Mouse (Mus musculus) spleen, postnatal 10 days (tissue): ENCODE data around the gene Cdkal1.

Experiments
- DNase-seq, 2 experiments: peaks; one replicate each; pipeline ENCODE4 v3.0.0; 2021 to 2022; ENCODE audit warnings: low spot score in 2 of 2

Gene Cdkal1

DNA sequence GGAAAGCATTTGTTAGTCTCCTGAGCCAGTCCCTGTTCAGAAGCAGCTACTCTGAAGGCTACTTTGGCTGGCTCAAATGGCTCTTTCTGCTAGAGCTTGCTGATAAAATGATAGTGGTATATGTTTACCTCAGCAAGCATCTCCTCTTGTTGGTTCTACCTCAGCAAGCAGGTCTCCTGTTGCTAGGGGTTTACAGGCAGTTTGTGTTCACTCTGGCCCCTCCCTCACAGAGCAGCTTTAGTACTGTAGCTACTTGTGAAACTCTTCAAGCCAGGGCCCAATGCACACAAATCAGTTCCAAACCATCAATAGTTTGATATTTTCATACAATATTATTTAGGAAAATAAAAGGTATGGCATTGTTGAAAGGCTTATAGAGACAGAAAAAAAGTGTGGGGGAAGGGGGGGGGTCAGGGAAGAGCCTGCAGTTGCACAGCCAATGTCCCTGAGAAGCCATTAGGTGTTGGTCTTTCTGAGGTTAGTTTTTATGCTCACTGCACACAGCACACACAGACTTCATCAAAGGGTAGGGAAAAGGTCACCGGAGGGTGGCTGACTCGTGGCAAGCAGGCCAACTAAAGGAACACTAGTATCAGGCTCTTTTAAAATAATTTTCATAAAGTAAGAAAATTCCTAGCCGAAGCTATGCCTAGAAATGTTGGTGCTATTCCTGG is 499.9 kb downstream of the Cdkal1 start:
- no peak for DNase-seq

DNA sequence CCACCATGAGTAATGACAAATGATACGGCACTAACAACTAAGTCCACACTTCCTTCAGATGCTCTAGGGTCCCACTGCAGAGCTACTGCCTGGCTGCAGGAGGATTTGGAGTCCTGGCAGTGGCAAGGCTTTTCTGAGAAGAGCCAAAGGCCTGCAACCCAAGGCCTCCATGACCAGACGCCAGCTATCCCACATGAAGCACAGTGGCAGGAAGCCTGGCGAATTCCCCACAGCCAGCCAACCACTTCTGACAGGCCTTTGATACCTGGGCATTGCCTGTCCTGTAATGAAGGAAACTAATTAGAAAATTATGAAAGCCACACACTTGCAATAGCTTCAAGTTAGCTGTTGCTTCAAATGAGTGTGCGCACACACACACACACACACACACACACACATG is 500.5 kb downstream of the Cdkal1 start:
- DNase-seq, result no peak

DNA sequence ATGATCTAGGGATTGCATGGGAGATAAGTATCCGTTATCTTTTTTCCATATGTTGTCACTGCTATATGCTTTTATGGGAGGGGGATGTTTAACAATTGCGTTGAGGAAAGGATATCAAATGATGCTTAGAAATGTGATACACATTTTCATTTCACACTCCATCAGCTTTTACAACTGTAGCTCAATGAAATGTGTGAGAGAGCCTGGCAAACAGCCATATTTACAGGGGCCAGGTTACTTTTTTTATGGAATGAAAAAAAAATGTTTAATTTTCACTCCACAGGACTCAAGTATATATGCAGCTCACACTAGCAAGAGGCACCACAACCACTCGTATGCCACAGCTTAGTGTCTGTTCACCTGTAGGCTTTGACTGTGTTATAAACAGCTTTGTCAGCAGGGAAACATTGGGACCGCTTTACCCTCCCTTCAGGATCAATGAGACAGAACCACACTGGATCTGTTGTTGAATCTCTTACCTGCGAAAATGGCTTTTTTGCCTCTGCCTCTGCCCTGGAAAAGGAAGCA is 501.5 kb downstream of the Cdkal1 start:
- DNase-seq, result no peak

DNA sequence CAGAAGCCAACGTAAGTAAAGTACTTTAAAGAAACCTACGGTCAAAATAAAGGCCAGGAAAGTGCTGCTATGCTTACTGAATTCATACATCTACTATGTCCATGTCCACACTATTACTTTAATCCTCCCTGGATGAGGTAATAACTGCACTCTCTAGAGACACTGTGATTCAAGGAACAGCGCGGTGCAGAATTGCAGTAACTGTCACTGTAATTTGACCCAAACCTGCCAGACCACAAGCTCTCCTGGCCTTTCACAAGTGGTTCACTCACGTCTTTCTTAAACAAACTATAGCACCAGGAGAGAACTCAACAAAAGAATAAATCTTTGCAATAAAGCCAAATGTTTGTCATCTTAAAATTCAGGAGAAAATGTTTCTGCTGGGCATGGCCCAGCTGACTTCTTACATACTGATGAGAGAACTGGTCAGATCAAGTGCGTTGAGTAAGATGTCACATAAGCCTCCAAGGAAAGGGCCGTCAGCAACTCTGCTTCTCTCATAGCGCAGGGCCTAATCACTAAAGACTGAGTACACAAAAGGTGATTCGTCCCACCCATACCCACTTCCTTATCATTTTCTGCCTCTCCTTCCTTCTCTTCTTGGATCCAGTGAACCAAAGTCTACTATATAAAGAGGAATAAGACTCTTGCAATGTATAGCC is 504.3 kb downstream of the Cdkal1 start:
- DNase-seq, result no peak

DNA sequence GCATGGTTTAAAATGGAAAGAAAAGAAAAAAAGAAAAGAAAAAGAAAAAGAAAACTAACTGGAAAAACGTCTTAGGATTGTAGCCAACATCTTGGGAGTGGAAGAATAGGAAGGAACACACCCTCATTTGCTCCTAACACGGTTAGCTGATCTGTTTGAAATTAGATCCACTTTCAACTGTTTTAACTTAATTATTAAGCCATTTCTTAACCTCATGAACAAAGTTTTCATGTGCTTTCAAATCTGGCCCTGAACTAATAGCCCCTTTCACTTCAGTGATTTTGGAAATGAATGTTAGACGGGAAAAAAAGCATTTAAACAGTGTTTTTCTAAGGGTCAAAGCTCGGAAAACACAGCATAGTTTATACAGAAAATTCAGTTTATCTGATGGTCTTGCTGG is 505.5 kb downstream of the Cdkal1 start:
- DNase-seq, result no peak

DNA sequence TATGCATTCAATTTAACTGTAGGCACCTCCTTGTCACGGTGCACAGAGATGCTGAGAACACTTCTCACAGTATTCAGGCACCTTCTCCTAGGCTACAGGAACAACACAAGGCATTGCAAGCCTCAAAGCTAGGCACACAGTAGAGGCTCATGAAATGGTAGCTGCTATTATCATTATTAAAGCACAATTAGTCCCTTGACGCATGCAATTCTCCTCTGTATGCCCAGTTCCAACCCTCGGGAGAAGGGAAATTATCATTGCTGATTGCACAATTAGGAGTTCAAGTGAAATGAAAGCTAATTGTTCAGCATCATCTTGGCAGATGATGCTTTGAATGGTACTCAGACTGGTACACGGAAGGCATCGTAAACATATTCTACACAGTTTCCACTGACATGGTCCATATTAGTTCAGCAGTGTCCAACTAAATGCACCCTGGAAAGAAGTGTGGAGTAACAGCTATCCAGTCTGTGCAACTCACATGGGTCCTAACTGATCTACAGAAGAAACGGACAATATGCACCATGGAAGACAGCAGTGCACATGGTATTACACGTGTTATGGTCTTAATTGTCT is 506.0 kb downstream of the Cdkal1 start:
- no peak for DNase-seq

DNA sequence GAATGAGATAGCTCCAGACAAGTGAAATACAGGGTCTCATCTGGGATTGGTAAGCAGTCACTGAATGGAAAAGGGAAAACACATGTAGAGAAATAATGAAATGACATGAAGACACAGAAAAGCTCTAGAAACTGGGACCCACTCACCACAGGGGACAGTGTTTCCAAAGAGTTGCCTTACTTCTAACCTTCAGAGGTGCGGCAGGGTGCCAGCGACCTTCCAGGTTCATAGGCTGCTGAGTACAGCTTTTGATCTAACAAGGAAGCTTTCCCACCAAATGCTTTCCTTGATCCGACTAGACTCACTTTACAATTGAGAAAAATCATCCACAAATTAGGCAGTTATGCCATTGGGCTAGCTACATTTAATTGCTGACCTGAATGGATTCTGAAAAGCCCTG is 507.1 kb downstream of the Cdkal1 start:
- no peak for DNase-seq

DNA sequence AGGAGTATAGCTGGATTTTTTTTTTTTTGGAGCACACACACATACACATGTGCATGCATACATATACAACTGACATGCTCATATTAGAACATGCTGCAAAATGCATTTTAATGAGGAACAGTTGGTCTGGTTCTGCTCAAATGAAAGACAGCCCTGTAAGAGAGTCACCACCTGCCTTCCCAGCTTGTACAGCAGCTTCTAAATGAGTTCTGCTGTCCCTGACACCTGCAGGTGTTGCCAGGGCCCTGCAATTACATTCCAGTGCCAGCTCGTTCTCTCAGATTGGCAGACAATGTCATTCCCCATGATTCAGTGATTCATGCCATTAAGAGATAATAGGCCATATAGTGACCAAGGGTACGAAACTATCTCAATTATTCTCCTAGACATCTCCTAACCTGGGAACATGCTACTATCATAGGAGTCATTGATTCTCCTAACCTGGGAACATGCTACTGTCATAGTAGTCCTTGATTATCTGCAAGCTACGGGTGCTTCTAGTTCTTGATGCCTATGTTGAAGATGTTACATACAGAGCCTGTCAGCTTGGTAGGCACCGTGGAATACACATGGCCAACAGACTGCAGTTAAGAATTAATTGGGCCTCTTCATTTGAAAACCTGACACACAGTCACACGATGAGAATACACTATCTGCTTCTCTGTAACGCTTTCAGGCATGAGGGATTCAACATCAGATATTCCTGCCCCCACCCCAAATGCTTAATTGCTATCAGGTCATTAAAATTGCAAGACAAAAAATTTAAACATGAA is 522.6 kb downstream of the Cdkal1 start:
- no peak for DNase-seq

DNA sequence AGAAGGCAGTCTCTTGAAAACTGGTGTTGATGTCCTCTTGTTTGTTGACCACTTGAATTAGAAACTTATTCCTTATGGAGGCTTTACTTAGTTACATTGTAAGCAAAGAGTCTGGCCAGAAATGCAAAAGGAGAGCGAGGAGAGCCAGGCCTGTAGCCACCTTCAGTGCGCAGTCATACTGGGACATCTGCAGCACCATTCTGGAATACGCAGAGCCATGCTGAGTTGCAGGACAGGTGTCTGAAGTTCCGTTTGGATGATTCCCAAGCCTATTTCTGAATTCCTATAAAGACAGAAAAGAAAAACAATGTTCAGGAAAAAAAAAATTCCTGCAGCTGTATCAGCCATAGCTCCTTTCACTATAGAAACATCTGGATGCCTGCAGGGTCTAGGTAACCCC is 529.5 kb downstream of the Cdkal1 start:
- DNase-seq, result no peak

DNA sequence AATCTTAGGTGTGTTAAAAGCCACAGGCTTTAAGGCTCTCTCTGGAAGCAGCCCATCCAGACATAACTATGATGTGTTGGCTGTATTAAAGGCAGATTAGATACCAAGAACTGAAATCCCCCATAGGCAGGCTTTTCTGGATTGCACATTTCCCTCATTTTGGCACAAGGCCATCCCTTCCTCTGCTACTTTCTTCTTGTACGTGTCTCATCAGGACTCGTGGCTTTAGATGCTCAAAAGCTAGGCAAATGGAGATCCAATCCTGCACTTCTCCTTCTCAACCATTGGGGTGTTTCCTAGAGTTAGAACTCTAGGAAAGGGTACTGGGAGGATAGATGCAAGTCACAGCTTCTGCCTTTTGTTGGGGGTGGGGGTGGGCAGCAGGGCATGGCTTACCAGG is 535.1 kb downstream of the Cdkal1 start:
- DNase-seq, result no peak

DNA sequence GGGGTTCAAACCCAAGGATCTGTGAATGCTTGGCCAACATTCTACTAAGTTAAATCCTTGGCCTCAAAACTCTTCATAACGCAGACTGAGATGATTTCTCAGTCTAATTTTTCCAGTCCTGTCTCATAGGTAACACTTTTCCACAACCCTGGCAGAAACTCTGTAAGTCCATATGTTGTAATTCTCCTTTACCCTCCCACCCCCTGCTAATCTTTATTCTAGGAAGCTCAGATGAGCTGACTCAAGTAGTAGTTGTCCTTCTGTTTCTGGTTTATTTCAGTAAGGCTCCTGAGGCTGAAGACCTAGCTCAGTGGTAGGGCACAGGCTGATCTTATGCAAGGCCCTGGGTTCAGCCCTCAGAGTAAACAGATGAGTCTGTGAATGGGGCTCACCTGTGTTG is 537.8 kb downstream of the Cdkal1 start:
- DNase-seq, result no peak

DNA sequence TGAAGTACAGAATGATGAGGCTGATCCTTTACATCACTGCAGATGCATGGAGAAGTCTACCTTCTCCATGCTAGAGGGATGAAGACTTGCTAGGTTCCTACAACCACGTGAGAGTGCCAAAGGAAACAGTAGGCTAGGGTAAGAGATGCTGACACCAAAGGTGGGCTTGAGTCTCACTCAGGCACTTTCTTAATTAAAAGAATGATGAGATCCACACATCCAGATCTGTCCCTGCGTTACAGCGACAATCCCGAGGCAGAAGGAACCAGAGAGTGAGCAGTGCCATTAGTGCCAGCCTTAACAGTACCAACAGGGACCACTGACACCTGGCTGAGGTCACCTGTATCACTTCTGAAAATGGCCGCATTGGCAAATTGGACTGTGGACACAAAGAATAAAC is 539.2 kb downstream of the Cdkal1 start:
- no peak for DNase-seq

DNA sequence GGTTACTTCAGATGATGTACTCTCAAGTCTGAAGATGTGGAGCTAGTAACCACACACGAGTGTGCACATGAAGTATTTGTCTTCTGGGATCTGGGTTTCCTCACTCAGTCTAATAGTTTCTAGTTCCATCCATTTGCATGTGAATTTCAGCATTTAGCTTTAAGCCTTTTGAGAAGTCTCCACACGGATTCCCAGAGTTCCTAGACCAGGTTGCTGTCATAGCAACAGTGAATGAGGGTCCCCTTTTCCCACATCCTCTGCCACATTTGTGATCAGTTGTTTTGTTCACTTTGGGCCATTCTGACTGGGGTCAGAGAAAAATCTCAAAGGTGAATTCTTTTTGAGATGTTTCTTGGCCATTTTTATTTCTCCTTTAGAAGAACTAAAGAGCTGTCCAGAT is 543.4 kb downstream of the Cdkal1 start:
- DNase-seq, result no peak

DNA sequence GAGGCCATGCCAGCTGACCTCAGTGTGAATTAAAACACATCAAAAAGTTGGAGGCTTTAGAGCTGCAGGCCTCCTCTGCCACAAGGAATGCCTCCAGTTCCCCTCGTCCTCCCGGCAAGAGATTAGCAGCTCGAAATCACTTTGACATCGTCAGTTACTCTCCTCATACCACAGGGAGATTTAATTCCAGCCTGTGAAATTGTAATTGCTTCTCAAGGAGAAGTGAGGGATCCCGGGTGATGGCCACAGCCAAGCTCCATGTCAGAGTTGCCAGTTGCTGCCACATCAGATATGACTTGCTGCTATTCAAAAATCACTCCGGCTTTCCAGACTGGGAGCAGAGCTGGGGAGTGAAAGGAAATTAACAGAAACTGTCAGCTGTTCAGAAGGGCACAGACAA is 548.1 kb downstream of the Cdkal1 start:
- no peak for DNase-seq

DNA sequence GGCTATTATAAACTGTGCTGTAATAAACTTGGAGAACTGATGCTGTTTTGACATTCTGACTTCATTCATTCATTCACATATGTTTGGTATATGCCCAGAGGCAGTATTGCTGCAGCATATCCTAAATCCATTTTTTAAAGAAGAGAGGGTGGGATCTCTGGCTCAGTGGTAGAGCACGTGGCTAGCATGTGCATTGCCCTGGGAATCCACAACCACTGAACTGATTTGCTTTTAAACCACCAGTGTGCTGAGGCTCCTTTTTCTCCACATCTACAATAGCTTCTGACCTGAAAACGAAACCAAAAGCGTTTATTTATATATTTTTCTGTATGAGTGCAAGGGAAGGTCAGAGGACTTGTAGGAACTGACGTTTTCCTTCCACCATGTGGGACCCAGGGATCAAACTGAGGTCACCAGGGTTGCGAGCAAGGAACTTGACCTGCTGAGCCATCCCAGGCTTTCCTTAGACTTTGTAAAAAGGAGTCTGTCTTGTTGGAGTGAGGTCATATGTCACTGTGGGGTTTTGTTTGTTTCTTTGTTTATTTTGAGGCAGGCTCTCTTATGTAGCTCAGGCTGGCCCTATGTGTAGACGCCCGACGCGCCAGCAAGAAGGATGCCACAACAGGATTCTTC is 562.8 kb downstream of the Cdkal1 start:
- no peak for DNase-seq

DNA sequence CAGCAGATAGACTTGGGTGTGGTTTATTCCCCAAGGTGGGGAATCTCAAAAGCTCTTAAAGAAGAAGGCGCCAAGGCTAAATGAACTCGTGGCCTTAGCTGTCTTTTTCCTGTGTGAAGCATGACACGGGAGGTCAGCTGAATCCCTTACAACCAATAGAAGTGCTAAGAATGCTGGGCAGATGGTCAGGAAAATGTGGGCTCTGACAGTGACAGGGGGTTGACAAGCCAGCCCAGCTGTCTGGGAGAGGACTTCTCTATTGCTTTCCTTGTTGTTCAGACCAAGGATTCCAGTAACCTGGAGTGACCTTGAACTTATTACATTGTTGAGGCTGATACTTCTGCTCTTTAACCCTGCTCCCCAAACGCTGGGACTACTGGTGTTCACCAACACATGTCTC is 564.9 kb downstream of the Cdkal1 start:
- DNase-seq, result no peak

DNA sequence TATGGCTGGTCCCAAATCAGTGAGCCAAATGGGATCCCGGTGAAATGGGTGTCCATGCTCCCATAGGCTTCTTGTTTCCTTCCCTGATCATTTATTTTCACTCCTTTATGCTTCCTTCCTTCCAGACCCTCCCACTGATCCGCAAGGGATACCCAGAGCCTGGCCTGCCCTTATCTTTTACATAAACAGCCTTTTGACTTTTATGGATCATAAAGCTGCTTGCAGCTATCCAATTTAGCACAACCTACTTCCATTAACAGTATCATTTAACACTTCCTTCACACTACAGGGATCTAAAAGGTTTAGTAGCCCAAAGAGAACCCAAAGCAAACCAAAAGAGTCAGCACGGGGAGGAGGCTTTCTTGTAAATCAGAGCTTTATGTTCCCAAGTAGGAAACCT is 570.4 kb downstream of the Cdkal1 start:
- DNase-seq, result no peak

DNA sequence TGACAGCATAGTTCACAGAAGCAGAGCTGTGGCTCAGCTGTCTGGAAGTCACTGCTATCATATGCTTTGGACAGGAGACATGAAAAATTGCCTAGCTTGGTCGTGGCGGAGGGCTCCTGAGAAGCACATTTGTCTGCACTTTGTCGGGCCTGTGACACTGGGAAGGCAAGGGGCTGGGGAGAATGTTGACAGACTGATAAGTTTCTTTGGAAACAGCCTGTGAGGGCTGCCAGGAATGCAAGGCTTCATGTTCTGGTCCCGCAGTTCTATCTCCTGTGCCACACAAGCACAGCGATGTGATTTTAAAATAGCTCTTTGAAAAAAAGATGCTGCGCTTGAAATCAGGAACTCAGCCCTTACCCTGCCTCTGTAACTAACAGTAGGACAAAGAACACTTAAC is 573.9 kb downstream of the Cdkal1 start:
- DNase-seq, result no peak

DNA sequence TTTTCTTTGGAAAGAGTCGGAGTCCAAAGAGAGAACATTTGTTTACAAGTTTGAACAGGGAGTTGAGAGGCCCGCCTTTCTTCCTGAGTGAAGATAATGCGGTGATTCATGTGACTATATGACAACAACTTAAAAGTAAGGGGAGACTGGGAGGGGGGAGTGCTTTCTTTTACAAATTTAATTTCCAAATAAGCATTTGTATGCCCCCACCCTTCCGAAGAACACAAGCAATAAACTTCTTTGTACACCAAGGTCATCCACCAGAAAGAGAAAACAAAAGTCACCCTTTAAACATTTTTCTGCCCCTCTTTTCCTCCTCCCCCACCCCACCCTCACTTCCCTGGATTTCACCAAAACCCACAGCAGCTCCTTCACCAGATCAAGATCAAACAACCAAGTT is 577.3 kb downstream of the Cdkal1 start:
- no peak for DNase-seq

DNA sequence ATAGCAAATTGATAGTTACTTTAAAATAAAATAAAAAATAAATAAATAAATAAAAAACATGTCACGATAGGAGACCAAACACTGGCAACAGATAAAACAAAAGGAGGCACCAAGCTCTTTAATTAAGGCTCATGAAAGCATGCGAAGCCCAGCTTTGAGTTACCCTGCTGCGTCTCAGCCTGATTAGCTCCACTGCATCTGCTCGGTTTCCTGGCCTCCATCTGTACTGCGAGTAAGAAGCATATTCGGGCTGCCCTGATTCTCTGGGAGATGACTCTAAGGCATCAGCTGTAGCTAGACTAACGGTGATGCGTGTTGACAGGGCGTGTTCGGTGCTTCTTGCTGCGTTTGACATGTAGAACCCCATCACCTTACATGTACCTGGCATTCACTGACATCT is 581.2 kb downstream of the Cdkal1 start:
- DNase-seq, result no peak

DNA sequence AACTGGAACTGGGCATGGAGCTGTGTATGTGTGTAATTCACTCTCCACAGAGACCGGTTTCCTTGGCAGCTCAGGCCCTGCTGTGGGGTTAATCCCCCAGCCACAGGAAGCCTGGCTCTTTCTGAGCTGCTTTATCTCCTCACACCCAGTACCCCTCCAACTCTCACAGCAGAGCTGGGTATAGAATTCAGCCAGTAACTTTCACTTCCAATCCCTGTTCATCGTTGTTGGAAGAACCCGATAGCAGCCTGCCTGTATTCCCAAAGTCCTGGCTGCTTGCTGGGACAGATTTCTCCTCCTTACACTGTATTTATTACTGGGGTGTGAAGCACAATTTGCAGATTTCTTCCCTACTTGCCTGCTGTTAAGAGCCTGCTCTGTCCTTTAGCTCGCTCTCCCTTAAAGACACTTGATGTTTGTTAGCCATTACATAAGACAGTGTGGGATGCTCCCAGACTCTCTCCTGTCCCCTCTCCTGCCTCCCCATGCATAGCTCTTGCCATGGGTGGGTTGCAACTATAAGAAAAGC is 581.7 kb downstream of the Cdkal1 start:
- DNase-seq, result no peak

DNA sequence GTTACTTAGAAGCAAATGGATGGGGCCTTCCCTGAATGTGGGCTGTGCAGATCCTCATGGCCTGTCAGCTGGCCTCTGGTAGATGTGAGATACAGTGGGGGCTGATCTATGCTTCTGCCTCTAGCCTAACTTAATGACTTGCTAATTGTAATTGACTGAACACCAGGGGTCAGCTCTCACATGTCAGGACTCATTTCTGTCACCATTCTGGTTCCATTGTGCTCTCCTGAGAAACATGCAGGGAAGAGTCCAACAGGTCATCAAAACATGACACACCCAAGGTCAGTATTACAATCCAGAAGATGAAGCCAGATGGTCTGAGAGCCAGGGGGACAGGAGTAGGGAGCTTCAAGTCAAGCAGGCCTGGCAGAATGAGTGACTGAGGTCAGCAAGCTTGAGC is 584.0 kb downstream of the Cdkal1 start:
- no peak for DNase-seq
